Mouse (Mus musculus): ENCODE data around the gene Schip1. TPM values are rescaled to one million over a fixed set of nuclear protein-coding genes. Genes with fewer than 3 reads are reported as not detected.

Gene Schip1
- polyA plus RNA-seq, 1 experiment from 2014 or later, result 71.8 TPM

GRCm38 (mm10) chr3:68659996-68660395, 595.4 kb downstream of the Schip1 start:
- no peaks in the 10 kb centered on the region for H3K27me3 ChIP-seq (ENCODE audit: insufficient read depth, low read length)
- H3K36me3 ChIP-seq (ENCODE audit: insufficient read depth, low read length), result no peaks in the 10 kb centered on the region
- H3K9me3 ChIP-seq (replicated peaks; ENCODE audit: low read length), result no peaks in the 10 kb centered on the region
- TF ChIP-seq CTCF (IDR thresholded peaks at IDR 0.05; ENCODE audit: low read depth), result no peak
- no peak overlapping the region for H3K27ac ChIP-seq
- WGBS, result 92% methylated on average over 6 of the region's 6 CpGs
- no peak for DNase-seq (ENCODE audit: low spot score)
- no peak overlapping the region for H3K9ac ChIP-seq (ENCODE audit: low read depth, low read length)
- ATAC-seq (replicated peaks; ENCODE audit: low FRiP score, low read depth), result no peak
- no peaks in the 10 kb centered on the region; the same call in 1 of the 2 replicates for H3K4me1 ChIP-seq (replicated peaks; ENCODE audit: insufficient read depth, low read length)
- no peak overlapping the region for H3K4me3 ChIP-seq (replicated peaks; ENCODE audit: low read depth, low read length)
- no peak overlapping the region for H3K4me2 ChIP-seq (ENCODE audit: low read length)

- Histone ChIP-seq H3K4me2 (ENCODE audit: low read length) (no peak overlapping the region), H3K4me1 (replicated peaks; ENCODE audit: insufficient read depth, low read length) (no peaks in the 10 kb centered on the region; the same call in 1 of the 2 replicates), H3K27ac (no peak overlapping the region), H3K27me3 (ENCODE audit: insufficient read depth, low read length) (no peaks in the 10 kb centered on the region), H3K36me3 (ENCODE audit: insufficient read depth, low read length) (no peaks in the 10 kb centered on the region), H3K9ac (ENCODE audit: low read depth, low read length) (no peak overlapping the region), H3K4me3 (replicated peaks; ENCODE audit: low read depth, low read length) (no peak overlapping the region), H3K9me3 (replicated peaks; ENCODE audit: low read length) (no peaks in the 10 kb centered on the region)
- 85% methylated on average over 4 of the region's 4 CpGs for WGBS
- no peak for TF ChIP-seq CTCF (IDR thresholded peaks at IDR 0.05; ENCODE audit: low read depth)
- ATAC-seq (replicated peaks; ENCODE audit: low FRiP score, low read depth) (no peak), DNase-seq (ENCODE audit: low spot score) (no peak)
These were observed 595.9 kb downstream of the Schip1 start for GRCm38 (mm10) chr3:68660538-68660937.

GRCm38 (mm10) chr3:68662386-68662785, 597.8 kb downstream of the Schip1 start:
- H3K9ac ChIP-seq (ENCODE audit: low read depth, low read length), result no peak overlapping the region
- H3K27me3 ChIP-seq (ENCODE audit: insufficient read depth, low read length), result no peaks in the 10 kb centered on the region
- no peaks in the 10 kb centered on the region for H3K36me3 ChIP-seq (ENCODE audit: insufficient read depth, low read length)
- no peak overlapping the region for H3K27ac ChIP-seq
- TF ChIP-seq CTCF (IDR thresholded peaks at IDR 0.05; ENCODE audit: low read depth), result no peak
- H3K9me3 ChIP-seq (replicated peaks; ENCODE audit: low read length), result no peaks in the 10 kb centered on the region
- no peak overlapping the region for H3K4me2 ChIP-seq (ENCODE audit: low read length)
- DNase-seq (ENCODE audit: low spot score), result no peak
- no peak overlapping the region for H3K4me3 ChIP-seq (replicated peaks; ENCODE audit: low read depth, low read length)
- ATAC-seq (replicated peaks; ENCODE audit: low FRiP score, low read depth), result no peak
- 77% methylated on average over 5 of the region's 5 CpGs for WGBS
- H3K4me1 ChIP-seq (replicated peaks; ENCODE audit: insufficient read depth, low read length), result no peaks in the 10 kb centered on the region; the same call in 1 of the 2 replicates

GRCm38 (mm10) chr3:68664337-68664736, 599.7 kb downstream of the Schip1 start:
- H3K4me3 ChIP-seq (replicated peaks; ENCODE audit: low read depth, low read length), result no peak overlapping the region
- DNase-seq (ENCODE audit: low spot score) (no peak), ATAC-seq (replicated peaks; ENCODE audit: low FRiP score, low read depth) (no peak)
- WGBS, result 75% methylated on average over 6 of the region's 6 CpGs
- no peak overlapping the region for H3K4me2 ChIP-seq (ENCODE audit: low read length)
- H3K4me1 ChIP-seq (replicated peaks; ENCODE audit: insufficient read depth, low read length), result no peaks in the 10 kb centered on the region
- H3K9ac ChIP-seq (ENCODE audit: low read depth, low read length), result no peak overlapping the region
- H3K27me3 ChIP-seq (ENCODE audit: insufficient read depth, low read length), result no peaks in the 10 kb centered on the region
- H3K27ac ChIP-seq, result no peak overlapping the region
- H3K36me3 ChIP-seq (ENCODE audit: insufficient read depth, low read length), result no peaks in the 10 kb centered on the region
- no peaks in the 10 kb centered on the region for H3K9me3 ChIP-seq (replicated peaks; ENCODE audit: low read length)
- no peak for TF ChIP-seq CTCF (IDR thresholded peaks at IDR 0.05; ENCODE audit: low read depth)

- Histone ChIP-seq H3K9ac (ENCODE audit: low read depth, low read length) (no peak overlapping the region), H3K4me1 (replicated peaks; ENCODE audit: insufficient read depth, low read length) (no peaks in the 10 kb centered on the region), H3K9me3 (replicated peaks; ENCODE audit: low read length) (no peaks in the 10 kb centered on the region), H3K27ac (no peak overlapping the region), H3K4me3 (replicated peaks; ENCODE audit: low read depth, low read length) (no peak overlapping the region), H3K4me2 (ENCODE audit: low read length) (no peak overlapping the region), H3K27me3 (ENCODE audit: insufficient read depth, low read length) (no peaks in the 10 kb centered on the region), H3K36me3 (ENCODE audit: insufficient read depth, low read length) (no peaks in the 10 kb centered on the region)
- DNase-seq (ENCODE audit: low spot score) (no peak), ATAC-seq (replicated peaks; ENCODE audit: low FRiP score, low read depth) (no peak)
- no peak for TF ChIP-seq CTCF (IDR thresholded peaks at IDR 0.05; ENCODE audit: low read depth)
- 87% methylated on average over 7 of the region's 7 CpGs for WGBS
These were observed 601.8 kb downstream of the Schip1 start for GRCm38 (mm10) chr3:68666377-68666776.

- no peak for TF ChIP-seq CTCF (IDR thresholded peaks at IDR 0.05; ENCODE audit: low read depth)
- Histone ChIP-seq H3K27me3 (ENCODE audit: insufficient read depth, low read length) (no peaks in the 10 kb centered on the region), H3K36me3 (ENCODE audit: insufficient read depth, low read length) (no peaks in the 10 kb centered on the region), H3K4me2 (ENCODE audit: low read length) (no peak overlapping the region), H3K9me3 (replicated peaks; ENCODE audit: low read length) (no peaks in the 10 kb centered on the region), H3K9ac (ENCODE audit: low read depth, low read length) (no peak overlapping the region), H3K4me3 (replicated peaks; ENCODE audit: low read depth, low read length) (no peak overlapping the region), H3K4me1 (replicated peaks; ENCODE audit: insufficient read depth, low read length) (no peaks in the 10 kb centered on the region), H3K27ac (no peak overlapping the region)
- ATAC-seq (replicated peaks; ENCODE audit: low FRiP score, low read depth) (no peak), DNase-seq (ENCODE audit: low spot score) (no peak)
- 69% methylated on average over 1 of the region's 1 CpGs for WGBS
These were observed 603.2 kb downstream of the Schip1 start for GRCm38 (mm10) chr3:68667852-68668251.

GRCm38 (mm10) chr3:68669418-68669974, 604.9 kb downstream of the Schip1 start:
- no peak overlapping the region for H3K4me2 ChIP-seq (ENCODE audit: low read length)
- H3K4me1 ChIP-seq (replicated peaks; ENCODE audit: insufficient read depth, low read length), result no peaks in the 10 kb centered on the region
- TF ChIP-seq CTCF (IDR thresholded peaks at IDR 0.05; ENCODE audit: low read depth), result no peak
- H3K27me3 ChIP-seq (ENCODE audit: insufficient read depth, low read length), result no peaks in the 10 kb centered on the region
- H3K9me3 ChIP-seq (replicated peaks; ENCODE audit: low read length), result no peaks in the 10 kb centered on the region
- H3K4me3 ChIP-seq (replicated peaks; ENCODE audit: low read depth, low read length), result no peak overlapping the region
- DNase-seq (ENCODE audit: low spot score), result no peak
- 63% methylated on average over 5 of the region's 5 CpGs for WGBS
- H3K9ac ChIP-seq (ENCODE audit: low read depth, low read length), result no peak overlapping the region
- no peak overlapping the region for H3K27ac ChIP-seq
- ATAC-seq (replicated peaks; ENCODE audit: low FRiP score, low read depth), result no peak
- no peaks in the 10 kb centered on the region for H3K36me3 ChIP-seq (ENCODE audit: insufficient read depth, low read length)
